Mouse (Mus musculus): Measurements from ENCODE around the gene Nectin2.
A peak's percentile ranks its signal among the peaks of the same experiment; 100 is the strongest.

Gene Nectin2

DNA sequence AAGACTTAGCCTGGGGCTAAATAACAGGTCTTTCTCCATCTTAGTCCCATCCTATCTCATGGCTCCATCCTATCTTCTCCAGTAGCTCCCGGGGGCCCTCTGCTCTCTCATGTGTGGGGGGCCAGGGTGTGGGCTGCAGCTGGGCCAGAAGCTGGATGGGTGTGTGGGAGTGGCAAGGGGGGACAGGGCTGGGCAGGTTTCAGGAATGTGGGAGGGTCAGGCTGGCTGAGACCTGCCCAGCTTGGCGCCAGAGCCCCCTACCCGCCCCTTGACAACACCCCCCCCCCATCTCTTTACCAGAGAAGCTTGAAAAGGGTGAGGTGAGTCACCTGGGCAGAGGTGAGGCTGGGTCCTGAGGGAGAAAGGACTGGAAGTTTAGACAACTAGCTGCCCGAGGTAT is 18.7 kb upstream of the Nectin2 start:
- DNase-seq (ENCODE audit: extremely low spot score), result peak; percentile 26

DNA sequence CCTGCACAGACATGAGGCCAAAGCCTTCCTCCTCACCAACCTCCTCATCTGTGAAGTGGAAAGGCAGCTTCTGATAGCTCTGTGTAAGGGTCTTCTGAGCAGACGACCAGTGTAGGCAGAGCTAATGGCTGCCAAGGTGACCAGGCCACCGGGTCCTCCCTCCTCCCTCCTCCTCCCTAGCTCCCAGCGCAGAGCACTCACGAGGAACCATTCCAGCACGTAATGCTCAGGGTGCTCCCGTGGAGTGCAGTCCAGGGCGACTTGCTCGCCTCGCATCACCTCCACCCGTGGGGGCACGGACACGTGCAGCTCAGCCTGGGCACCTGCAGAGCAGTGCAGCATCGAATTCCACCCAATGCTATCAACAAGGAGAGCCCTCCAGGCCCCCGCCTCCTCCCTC is 18.0 kb upstream of the Nectin2 start:
- no peak for DNase-seq (ENCODE audit: extremely low spot score)

DNA sequence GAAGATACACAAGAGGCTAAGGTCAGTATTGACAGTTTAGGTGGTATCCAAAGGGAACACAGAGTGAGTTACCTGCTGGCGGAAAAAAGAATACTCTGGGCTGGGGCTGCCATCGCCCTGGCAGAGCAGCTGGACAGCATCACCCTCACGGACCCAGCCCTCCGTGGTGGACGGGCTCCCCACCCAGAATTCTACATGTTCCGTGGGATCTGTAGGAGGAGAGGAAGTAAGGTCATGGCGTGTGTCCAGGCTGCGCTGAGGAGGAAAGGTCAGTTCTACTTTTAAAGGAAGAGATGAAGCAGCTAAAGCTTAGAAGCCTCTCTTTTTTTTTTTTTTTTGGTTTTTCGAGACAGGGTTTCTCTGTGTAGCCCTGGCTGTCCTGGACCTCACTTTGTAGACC is 14.3 kb upstream of the Nectin2 start:
- no peak for DNase-seq (ENCODE audit: extremely low spot score)

- DNase-seq (ENCODE audit: extremely low spot score), result no peak
Observed at GRCm38 (mm10) chr7:19763829-19764477, 13.7 kb upstream of the Nectin2 start.

DNA sequence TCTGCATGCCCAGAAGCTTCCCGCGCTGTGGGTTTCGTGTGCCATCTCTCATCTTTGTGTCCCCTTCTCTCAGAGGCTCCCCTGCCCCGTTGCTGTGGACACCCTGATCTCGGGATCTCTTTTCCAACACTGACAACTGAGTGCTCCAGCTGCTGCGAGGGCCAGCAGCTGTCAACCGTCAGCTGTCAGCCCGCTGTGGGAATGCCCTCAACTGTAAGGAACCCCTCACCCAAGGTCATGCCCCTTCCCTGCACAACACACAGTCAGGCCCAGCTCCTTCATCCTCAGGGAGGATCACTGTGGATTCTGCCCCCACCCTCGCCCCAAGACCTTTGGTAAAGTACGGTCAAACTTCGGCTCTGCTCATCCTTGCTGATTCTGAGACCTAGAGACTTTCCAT is 12.0 kb upstream of the Nectin2 start:
- DNase-seq (ENCODE audit: extremely low spot score), result no peak

DNA sequence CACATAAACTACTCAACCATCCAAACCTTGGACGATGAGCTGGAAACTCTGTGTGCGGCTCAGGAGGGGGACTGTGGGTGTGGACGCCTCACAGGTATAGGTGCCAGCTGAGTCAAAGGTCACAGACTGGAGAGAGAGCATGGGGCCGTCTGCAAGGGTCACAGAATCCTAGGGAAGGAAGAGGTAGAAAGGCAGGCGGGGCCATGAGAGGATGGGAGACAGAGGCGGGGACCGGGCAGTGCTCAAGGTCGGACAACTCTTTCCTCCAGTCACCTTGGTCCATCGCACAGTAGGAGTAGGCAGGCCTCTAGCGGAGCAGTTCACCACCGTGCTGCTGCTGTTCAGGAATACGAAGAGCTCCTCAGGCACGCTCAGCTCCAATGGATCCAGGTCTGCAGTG is 9.7 kb upstream of the Nectin2 start:
- DNase-seq (ENCODE audit: extremely low spot score), result no peak

DNA sequence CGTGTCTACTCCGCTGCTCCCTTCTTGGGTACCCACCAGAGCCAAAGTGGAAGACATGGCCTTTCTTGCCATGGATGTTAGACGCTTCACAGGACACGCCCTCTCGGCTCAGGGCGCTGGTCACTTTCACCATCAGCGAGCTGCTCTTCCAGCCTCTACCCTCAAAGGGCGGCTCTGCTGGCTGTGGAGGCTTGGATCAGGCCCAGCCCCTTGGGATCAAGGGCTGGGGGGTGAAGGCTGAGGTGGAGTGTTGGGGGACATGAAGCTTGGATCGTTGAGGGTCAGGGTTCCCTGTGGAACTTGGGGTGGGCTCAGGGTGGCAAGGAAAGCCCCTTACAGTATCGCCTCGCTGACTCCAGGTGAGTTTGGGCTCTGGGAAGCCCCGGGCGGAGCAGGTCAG is 8.3 kb upstream of the Nectin2 start:
- DNase-seq (ENCODE audit: extremely low spot score), result no peak

DNA sequence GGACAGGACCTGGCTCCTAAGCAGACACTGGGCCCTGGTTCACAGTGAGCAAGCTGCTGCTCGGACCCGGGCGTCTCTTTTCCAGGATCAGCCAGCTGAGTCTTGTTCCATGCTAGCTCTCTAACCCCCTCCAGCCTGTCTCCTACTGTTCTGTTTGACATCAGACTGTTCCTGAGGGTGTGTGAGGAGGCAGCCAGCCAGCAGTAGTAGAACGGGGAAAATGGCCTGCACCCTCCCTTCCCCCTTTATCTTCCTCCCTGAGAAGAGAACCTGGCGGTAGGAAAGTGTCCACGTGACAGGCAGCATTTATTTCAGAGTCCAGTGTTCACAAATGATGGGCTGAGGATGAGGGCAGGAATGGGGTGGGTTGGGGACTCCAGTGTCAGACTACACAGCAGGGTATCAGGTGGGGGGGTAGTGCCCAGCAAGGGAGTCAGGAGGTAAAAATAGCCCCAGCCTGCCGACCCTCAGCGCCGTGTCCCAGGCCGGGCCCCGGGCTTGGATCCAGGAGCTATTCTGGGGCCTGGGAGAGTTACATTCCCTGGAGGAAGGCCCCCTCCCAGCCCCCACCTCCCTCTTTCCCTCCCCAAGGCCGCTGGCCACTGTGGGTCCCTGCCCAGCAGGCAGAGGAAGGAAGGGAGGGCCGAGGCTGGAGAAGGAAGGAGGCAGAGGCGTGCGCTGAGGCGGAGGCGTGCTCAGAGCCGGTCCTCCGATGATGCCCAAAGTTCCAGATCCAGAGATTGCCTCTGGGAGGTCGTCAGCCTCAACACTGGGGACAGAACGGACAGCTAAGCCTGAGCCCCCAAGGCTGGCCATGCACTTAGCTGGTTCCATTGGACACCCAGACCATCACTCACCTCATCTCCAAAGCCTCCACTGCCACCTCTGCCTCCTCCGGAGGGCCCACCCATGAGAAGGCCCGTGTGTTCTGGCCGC is 5.8 kb upstream of the Nectin2 start:
- DNase-seq (ENCODE audit: extremely low spot score), result no peak

- no peak for DNase-seq (ENCODE audit: extremely low spot score)
Observed at GRCm38 (mm10) chr7:19755008-19755407, 4.7 kb upstream of the Nectin2 start.

- DNase-seq (ENCODE audit: extremely low spot score), result no peak
Observed at GRCm38 (mm10) chr7:19754065-19754464, 3.8 kb upstream of the Nectin2 start.

GRCm38 (mm10) chr7:19753587-19753986 is 3.3 kb upstream of the Nectin2 start:
- DNase-seq (ENCODE audit: extremely low spot score), result no peak

DNA sequence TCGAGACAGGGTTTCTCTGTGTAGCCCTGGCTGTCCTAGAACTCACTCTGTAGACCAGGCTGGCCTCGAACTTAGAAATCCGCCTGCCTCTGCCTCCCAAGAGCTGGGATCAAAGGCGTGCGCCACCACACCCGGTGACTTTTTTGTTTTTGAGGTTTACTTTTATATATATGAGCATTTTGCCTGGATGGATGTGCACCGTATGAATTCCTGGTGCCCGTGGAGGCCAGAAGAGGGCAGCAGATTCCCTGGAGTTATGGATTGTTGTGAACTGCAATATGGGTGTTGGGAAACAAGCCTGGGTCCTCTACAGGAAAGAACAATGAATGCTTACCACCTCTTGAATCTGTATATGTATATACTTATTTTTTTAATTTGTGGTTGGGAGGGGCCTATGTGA is 2.4 kb upstream of the Nectin2 start:
- DNase-seq (ENCODE audit: extremely low spot score), result no peak

- no peak for DNase-seq (ENCODE audit: extremely low spot score)
Observed at GRCm38 (mm10) chr7:19751070-19751383, 744 bp upstream of the Nectin2 start.

DNA sequence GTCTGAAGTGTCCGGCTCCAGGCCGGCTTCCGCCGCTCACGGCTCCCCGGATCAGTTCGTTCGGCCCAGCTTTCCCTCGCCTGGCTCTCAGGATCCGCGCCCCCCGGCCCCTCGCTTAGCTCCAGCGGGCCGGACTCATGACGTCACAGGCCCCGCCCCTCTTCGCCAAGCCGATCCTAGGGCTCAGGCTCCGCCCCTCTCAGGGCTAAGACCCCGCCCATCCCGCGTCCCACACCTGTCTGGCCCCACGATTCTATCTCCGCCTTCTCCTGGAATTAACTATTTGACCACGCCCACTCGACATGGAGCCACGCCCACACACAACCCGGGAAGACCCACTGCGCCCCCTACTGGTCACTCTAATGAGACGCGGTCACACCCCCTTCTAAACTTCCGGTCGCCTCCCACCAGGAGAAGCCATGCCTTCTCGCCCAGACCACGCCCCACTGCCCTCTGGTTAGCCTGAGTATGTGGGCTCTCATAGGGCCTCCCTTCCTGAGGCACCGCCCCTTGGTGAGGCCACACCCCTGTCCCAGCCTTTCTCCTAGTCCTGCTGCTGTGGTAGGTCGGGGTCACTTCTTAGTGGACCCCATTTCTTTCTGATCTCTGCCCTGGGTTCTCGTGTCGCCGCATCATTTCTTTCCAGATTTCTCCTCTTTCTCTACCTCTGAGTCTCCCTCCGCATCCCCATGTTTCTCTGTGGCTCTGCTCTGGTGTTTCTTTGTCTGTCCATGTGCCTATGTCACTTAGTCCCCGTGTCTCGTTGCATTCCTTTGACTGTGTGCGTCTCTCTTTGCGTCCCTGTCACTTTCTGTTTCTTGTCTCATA is 680 bp downstream of the Nectin2 start:
- DNase-seq (ENCODE audit: extremely low spot score), result peak; percentile 100

DNA sequence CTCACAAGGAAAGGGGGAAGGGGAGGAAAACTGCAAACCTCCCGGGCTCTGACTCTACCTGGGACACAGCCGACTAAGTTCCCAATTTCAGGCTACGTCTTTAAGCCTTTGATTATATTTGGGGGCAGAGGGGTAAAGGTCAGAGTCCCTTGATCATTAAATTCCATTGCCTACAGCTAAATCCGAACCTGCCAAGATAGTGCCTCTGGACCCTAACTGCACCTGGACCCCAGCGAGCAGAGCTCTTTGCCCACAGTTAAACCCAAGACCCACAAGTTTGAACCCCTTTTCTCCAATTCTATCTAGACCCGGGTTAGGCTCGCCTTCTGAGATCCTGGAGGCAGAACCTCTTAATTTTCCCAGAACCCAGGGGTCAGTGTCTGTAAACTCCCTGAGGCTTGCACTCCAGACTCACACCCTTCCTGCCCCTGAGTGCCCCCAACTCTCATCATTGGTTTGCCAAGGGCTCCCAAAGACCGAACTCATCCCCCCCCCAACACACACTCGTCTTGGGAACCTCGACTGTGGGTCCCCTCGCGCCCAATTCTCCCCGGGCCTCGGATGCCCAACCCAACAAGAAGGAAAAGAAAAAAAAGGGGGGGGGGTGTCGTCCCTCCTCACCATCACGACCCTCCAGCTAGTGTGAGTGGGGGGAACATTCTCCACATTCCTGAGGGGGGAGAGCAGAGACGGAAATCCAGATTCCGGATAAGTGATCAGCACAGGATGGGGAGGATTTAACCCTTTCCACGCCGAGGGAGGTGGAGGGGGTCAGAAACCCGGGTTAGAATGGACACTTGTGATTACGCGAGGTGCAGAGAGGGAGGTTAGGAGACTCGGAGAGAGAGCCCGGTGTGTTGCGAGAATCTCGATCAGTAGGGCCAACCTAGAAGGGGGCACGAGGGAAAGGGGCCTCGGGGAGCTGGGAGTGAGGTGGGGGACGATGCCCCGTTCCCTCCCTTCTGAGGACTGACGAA is 1.8 kb downstream of the Nectin2 start:
- peak; percentile 76 for DNase-seq (ENCODE audit: extremely low spot score)

DNA sequence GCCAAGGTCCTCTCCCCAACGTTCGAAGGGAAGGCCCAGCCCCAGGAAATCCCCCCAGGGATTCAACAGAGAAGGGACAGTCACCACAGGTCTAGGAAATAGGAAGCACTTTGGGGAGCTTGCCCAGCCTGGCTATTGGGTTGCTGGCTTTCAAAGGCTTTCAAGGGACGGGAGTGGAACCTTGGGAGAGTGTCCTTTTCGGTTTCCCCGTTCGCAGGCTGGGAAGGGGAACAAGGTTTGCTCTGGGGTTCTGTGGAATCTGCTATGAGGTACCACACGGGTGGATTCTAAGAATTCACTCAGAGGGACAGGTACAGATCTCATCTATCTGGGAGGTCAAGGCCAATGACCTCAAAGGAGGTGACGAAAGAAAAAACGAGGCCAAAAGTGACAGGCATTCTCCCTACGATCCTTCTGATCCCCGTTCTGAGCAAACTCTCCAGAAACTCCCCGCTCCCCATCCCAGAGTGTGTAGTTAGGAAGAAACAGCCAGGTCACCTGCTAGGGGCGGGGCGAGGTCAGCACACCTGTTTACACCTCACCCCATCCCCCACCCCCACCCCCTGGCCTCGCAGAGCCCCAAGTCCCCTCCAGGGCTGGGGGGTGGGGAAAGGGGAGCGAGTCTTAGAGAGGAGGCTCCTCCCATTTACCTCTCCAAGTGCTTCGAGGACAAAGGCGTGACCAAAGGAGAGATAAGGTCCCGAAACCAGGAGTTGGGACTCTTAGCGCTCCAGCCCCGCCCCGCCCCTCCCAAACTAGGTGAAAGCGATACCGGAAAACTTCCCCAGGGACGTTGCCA is 2.7 kb downstream of the Nectin2 start:
- DNase-seq (ENCODE audit: extremely low spot score), result peak; percentile 46

DNA sequence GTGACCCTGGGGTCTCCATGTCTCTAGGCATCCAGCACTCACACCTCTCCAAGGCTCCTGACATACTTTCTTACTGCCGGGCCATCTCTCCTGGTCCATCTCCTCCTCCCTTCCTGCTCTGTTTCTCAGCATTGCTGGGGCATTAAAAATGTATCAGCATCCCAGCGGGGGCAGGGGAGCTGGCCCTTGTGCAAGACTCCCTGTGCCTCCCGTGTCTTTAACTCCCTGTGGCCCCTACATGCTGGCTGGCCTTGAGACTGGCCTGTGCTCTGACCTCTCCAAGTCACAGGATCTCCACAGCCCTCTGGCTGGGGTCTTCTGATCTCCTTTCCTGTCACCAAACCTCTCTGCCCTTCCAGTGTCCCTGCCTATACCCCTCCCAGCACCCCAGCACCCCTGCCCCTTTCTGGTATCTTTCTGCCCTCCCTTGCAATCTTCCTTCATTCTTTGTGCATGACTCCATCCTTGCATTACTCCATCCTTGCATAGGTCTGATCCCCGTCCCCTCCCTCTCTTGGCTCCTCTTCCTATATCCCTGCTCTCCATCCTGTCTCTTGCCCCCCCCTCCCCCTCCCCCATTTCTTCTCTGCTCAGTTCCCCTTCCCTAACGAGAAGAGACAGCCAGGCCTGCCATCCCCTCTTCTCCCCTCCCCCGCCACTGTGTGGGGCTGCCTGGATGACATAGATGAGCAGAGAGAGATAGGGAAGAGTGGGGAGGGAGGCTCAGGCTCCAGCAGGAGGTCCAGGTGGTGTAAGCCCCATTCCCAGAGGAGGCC is 3.7 kb downstream of the Nectin2 start:
- peak; percentile 23 for DNase-seq (ENCODE audit: extremely low spot score)

DNA sequence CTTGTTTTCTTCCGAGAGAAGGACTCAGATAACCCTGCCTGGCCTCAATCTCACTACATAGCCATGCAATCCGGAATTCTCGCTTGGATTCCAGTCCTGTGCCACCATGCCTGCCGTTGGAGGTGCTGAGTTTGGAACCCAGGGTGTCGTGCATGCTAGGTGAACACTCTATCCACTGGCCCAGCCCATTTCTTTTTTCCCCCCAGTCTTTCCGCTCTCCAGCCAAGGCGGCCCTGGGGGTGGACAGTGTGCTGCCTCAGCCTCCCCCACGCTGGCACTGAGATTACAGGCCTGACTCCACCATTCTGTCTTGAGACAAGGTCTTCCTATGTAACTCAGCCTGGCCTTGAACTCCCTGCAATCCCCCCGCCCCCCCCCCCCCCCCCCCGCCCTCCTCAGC is 4.3 kb downstream of the Nectin2 start:
- no peak for DNase-seq (ENCODE audit: extremely low spot score)

DNA sequence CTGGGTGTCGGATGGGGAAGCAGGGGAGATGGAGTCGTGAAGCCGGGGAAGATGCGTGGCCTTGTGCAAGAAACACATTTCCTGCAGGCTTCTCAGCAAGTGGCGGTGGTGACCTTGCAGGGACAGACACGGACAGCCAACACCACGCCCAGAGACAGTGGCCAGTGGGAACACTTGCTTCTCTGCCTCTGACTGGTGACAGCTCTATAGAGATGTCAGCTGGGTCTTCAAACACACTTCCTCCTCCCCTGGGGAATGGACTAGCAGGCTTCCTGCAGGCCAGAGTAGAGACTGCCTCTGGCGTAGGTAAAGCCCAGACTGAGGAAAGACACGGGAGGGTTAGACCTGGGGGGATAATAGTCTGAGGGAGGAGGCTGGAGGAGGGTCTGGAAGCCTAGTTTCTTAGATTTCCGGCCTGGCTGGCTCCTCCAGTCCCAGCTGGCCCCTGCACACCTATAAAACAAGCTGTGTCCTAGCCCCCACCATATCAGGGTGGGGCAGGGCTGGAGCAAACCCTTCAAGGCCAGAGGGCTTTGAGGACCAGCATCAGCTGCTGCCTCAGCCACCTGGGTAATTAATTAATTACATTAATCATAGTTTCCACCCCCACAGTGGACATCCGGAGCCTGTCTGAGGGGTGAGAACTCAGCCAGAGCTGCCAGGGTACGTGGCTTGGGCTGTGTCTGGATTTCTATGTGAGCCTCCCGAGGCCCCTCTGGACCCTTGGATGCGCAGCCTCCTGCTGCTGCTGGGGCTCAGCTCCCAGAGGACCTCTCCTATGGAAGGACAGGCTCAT is 5.5 kb downstream of the Nectin2 start:
- no peak for DNase-seq (ENCODE audit: extremely low spot score)

Data from embryo, embryonic 9.5 days (tissue).